Mouse (Mus musculus): ENCODE measurements around the gene Tenm2.

DNA sequence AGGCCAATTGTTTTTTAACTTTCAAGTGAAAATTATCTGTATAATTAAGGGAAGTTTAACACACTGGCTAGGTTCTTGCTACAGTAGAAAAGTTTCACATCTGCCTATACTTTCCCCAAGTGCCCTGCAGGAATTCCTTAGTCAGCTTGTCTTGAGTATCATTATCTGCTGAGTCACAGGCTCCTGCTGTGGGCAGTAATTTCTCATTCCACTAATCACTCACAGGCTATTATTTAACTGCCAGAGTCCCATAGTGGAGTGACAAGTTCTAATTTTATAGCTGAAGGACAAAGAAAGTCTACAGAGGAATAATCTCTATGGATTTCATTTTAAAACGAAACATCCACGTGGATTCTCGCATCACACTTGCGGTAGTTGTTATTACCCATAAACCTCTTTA, 489.5 kb downstream of the Tenm2 start:
- TF ChIP-seq CTCF (IDR thresholded peaks at IDR 0.05; ENCODE audit: low read depth): no peak
- TF ChIP-seq EP300 (IDR thresholded peaks at IDR 0.05; ENCODE audit: low read depth): no peak
